Mouse (Mus musculus) granulocyte monocyte progenitor cell, adult 5-6 weeks (primary cell): ENCODE results near the gene Dazap2. TPM values are rescaled to one million over a fixed set of nuclear protein-coding genes. Genes with fewer than 3 reads are reported as not detected.

ENCODE experiments used
- ATAC-seq: replicated peaks from 2 replicates; pipeline ENCODE4 v1.8.0; 2016; ENCODE audit warnings: mild to moderate bottlenecking, moderate TSS enrichment, inconsistent platforms; ENCODE audit not compliant: poor library complexity, severe bottlenecking
- total RNA-seq, 2 experiments: library from RNA; stranded (forward) in 1 of 2; stranded (reverse) in 1 of 2; fragments of 200-712, 200-1000 nt in 1 of 2; fragments of >200 nt in 1 of 2; fragmentation: Nextera tagmentation in 1 of 2; gene quantifications; 2 replicates each; pipeline ENCODE4 v1.2.3; 2014 to 2017

Gene Dazap2
- total RNA-seq (2014; fragmentation: Nextera tagmentation): 252 and 291 TPM in 2 replicates
- 155 and 168 TPM in 2 replicates for total RNA-seq (2017)

DNA sequence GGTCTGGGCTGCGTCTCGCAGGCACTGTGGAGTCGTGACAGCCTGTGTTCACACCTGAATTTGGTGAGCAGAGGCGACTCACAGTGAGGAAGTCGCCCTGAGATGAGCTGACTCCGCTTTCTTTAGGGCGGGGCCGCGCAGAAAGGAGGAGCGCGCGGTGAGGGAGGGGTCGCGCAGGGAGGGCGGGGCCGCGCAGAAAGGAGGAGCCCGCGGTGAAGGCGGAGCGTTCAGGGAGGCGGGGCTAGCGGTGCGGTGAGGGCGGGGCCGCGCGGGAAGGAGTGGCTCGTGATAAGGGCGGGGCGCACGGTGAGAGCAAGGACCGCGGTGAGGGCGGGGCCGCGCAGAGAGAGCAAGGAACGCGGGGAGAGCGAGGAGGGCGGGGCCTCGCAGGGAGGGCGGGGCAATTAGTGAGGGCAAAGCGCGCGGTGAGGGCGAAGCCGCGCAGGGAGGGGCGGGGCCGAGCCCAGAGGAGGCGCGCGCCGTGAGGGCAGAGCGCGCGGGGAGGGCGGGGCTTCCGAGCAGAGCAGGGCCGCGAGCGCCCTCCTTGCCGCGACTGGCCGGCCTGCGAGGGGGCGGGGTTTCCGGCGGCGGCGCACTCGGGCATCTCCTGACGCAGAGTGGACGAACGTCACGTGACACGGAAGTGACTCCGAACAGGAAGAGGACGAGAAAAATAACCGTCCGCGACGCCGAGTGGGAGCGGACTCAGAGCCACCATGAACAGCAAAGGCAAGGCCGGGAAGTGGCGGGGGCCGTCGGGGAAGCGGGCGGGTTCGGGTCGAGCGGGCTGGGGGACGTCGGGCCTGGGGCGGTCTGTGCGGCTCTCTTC lies at the start of gene Dazap2:
Gene Dazap2 (plus strand): TSS at position 354 of the 829 bp plus-strand sequence.
- peak; percentile 76 for ATAC-seq

GRCm38 (mm10) chr15:100566531-100566930 lies 48.6 kb upstream of the Dazap2 start:
- ATAC-seq: no peak

- no peak for ATAC-seq
These were observed 45.9 kb upstream of the Dazap2 start for GRCm38 (mm10) chr15:100569239-100569638.

DNA sequence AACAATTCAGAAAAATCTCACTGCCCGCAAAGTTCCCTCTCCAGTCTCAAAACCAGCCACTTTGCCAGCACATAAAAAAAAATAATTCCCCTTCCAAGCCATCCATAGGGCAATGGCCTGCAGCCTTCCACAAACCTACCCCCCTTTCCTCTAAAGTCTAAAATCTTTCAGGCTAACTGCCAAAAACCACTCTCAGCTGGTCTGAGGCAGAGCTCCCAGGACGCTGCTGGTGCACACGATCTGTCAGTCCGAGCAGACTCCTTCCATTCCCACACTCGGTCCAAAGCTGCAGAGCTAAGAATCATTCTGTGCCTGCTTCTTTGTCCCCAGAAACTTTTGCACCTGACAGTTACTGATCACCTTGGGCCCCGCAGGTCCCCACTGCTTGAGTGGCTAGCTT lies 41.2 kb upstream of the Dazap2 start:
- no peak for ATAC-seq

DNA sequence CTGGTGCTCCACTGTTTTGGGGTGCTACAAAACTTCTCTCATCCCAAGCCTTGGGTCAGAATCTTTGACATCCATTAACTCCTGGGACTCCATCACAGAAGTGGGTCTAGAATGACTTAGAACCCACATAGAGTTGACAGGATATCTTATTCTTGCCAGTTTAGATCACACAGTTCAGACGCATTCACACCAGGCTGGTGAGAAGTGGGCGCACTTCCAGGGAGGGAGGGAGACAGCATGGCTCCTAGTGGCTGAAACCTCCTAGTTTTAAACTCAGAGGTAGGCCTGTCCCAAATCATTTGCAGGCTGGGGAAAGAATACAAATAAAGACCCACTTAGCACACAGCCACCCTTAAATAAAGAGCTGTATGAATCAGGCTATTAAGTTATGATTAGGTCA lies 40.8 kb upstream of the Dazap2 start:
- no peak for ATAC-seq

GRCm38 (mm10) chr15:100575366-100575765 lies 39.8 kb upstream of the Dazap2 start:
- ATAC-seq: no peak

GRCm38 (mm10) chr15:100576392-100576791 lies 38.8 kb upstream of the Dazap2 start:
- no peak for ATAC-seq

- no peak for ATAC-seq
These were observed 38.3 kb upstream of the Dazap2 start for GRCm38 (mm10) chr15:100576810-100577209.

DNA sequence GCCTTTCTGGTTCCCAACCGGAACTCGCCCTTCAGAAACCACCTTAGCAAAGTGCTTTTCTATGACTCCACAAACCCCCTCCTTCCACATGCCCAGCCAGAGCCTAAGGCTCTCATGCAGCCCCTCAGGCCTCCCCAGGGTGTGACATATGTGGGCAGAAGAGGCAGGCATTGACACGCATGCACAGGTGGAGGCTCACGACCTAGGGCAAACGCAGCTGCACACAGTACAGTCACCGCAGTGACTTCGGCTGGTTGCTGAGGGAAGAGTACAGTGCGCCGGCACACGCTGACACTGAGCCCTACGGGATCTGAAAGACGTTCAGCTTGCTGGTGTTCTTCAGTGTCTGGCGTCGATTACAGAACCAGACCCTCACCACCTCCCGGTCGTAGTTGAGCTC lies 37.2 kb upstream of the Dazap2 start:
- ATAC-seq: no peak

GRCm38 (mm10) chr15:100580108-100580507 lies 35.0 kb upstream of the Dazap2 start:
- ATAC-seq: no peak

DNA sequence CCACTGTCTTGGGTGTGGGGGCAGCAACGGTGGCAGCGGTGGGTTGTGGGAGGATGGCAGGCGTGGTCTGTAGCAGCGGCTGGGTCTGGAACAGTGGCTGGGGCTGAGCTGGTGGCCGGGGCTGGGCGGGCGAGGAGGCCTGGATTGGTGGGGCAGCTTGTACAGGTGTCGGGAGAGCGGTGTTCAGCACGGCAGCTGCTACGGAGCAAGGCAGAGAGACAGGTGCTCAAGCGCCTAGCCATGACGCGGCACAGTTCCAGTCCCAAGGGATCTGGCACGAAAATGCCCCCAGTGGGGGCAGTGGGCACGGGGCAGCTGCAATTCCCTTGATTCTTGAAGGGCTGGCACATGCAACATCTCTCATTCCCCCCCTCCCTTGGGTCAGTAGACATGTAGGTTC lies 29.2 kb upstream of the Dazap2 start:
- ATAC-seq: no peak

DNA sequence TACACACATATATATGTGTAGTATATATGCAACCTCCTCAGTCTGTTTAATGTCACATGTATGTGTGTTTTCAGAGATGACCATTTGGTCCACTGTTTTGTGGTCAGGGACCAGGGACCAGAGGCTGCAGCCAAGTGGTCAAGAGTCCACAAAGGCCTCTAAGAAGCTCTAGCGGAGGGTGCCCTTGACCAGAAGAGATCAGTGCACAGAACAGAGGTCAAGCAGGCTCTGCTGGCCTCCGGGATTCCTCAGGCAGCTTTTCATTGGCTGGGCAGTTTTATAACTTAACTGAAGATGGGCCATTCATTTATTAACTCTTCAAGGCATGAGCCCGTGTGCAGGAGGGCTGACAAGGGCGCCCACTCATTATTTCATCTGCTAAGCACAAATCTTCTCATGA lies 28.0 kb upstream of the Dazap2 start:
- no peak for ATAC-seq

DNA sequence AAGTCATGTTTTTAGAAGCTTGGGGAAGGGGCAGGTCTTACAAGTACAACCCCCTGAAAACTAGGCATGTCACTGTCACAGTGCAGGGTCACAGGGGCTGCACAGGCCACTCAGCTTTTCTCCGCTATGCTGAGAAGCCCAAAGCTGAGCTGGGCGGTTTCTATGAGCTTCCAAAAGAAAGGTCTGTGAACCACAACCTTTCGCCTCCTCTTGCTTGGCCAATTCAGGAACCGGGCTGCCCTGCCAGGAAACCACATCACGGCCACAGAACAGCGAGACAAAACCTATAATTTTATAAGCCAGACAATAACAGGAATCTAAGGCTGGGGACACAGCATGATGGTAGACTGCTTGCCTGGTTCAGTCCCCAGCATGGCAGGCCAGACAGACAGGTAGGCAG lies 26.9 kb upstream of the Dazap2 start:
- peak; percentile 55 for ATAC-seq

DNA sequence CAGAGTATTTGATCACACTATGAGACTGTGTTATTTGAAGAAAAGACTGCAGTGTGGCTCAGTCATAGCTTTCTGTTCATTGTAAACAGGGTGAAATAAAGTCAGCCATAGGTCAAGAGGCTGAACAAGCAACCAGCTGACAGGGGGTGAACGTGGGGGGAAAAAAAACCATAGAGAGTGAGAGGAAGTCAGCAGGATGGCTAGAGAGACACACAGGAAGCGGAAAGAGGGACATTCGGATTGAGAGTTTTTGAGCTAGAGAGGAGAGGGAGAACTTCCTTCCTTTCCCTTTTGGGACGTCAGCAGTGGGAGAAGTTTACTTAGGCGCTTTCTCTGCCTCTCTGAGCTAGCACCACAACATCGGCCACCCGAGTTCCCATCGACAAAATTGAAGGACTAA lies 24.7 kb upstream of the Dazap2 start:
- no peak for ATAC-seq

DNA sequence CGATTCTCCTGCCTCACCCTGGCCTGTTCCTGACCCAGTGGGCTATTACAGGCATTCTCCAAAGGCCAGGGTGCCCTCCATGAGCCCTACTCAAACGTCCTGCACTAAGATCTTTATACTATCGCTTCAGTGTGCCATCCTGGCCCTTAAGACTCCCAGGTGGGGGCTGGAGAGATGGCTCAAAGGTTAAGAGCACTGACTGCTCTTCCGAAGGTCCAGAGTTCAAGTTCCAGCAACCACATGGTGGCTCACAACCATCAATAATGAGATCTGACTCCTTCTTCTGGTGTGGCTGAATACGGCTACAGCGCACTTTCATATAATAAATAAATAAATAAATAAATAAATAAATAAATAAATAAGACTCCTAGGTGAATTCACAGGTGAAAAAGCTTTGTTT lies 22.3 kb upstream of the Dazap2 start:
- ATAC-seq: no peak

GRCm38 (mm10) chr15:100598287-100598882 lies 16.8 kb upstream of the Dazap2 start:
- ATAC-seq: no peak

GRCm38 (mm10) chr15:100598883-100599275 lies 16.3 kb upstream of the Dazap2 start:
- ATAC-seq: peak; percentile 40

- no peak for ATAC-seq
These were observed 15.7 kb upstream of the Dazap2 start, which contains the start of gene Pou6f1 for GRCm38 (mm10) chr15:100599276-100600046. TSS of gene Pou6f1 (minus strand) at chr15:100599984.

DNA sequence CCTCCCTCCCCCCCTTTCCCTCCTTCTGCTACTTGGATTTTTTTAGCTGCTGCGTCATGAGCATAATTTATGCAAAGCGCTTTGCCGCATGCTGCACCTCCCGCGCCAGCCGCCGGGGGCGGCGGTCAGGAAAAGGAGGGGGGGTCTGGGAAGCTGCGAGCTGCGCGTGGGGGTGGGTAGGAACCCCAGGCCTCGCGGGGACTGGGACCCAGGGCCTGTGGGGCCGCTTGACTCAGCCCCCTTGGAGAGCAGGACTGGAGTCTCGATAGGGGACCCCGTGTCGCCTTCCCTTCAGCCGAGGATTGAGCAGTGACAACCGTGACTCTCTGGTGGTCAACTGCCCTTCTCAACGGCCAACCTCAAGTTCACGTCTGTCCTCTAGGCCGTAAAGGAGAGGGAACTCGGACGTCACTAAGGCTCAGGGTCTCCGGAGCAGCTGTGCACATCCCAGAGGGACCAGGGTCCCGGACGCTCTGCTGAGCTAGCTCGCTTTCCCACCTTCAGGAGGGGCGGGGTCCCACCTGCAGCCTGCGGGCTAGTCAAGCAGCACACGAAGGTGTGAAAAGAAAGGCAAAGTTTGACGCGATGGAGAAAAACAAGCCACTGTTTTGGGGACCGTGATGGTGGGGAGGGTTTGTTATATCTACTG lies 15.0 kb upstream of the Dazap2 start:
- ATAC-seq: peak; percentile 72

- ATAC-seq: no peak
These were observed 14.4 kb upstream of the Dazap2 start for GRCm38 (mm10) chr15:100600696-100601272.
